Mouse (Mus musculus) CH12.LX (cell line): ENCODE results near the gene Dpep1. TPM values are rescaled to one million over a fixed set of nuclear protein-coding genes. Genes with fewer than 3 reads are reported as not detected.

Experiments
- DNase-seq: peaks from one replicate; pipeline ENCODE4 v3.0.0-alpha.2; 2013; ENCODE audit errors: extremely low read depth
- H3K27ac ChIP-seq: 2 replicates; pipeline ENCODE4 v1.5.1; 2012; ENCODE audit warnings: low read depth, mild to moderate bottlenecking, control low read depth, moderate library complexity; ENCODE audit not compliant: insufficient read depth
- H3K27me3 ChIP-seq: replicated peaks from 2 replicates; pipeline ENCODE3; 2012; ENCODE audit warnings: inconsistent platforms
- H3K36me3 ChIP-seq, 2 experiments: replicated peaks in 1 of 2; 2 replicates each; pipeline versions ENCODE3 to v1.6.1; 2012; ENCODE audit warnings: inconsistent platforms in 1 of 2, low read length in 1 of 2, mild to moderate bottlenecking in 1 of 2, mixed read lengths in 1 of 2, moderate library complexity in 1 of 2; ENCODE audit not compliant: control insufficient read depth in 1 of 2, insufficient read depth in 1 of 2
- H3K4me1 ChIP-seq, 2 experiments: 2 replicates each; pipeline ENCODE4 v1.6.1; 2012; ENCODE audit warnings: inconsistent platforms in 1 of 2, moderate library complexity in 1 of 2; ENCODE audit not compliant: insufficient read depth in 2 of 2, control insufficient read depth in 1 of 2
- H3K4me2 ChIP-seq: 2 replicates; pipeline ENCODE4 v1.6.1; 2012; ENCODE audit warnings: low read depth, mild to moderate bottlenecking, control low read depth; ENCODE audit not compliant: poor library complexity, insufficient read depth, severe bottlenecking
- H3K4me3 ChIP-seq, 3 experiments: fragments of 150-350 bp in 1 of 3; sonication (generic) in 1 of 3; replicated peaks in 1 of 3; 2 replicates each; pipeline versions ENCODE3 to v1.5.1; 2011 to 2012; ENCODE audit warnings: low read depth in 2 of 3, low read length in 2 of 3, mild to moderate bottlenecking in 2 of 3, moderate library complexity in 2 of 3, control low read depth in 1 of 3, improper control_type of control experiment in 1 of 3, inconsistent platforms in 1 of 3, mixed read lengths in 1 of 3; ENCODE audit not compliant: poor library complexity in 1 of 3
- H3K79me2 ChIP-seq: replicated peaks from 2 replicates; pipeline ENCODE4 v1.6.1; 2012; ENCODE audit warnings: mild to moderate bottlenecking, moderate library complexity; ENCODE audit not compliant: control insufficient read depth, poor library complexity, insufficient read depth, severe bottlenecking; ENCODE audit errors: extremely low read depth
- H3K9ac ChIP-seq: 2 replicates; pipeline ENCODE4 v1.6.1; 2012; ENCODE audit warnings: low read depth, mild to moderate bottlenecking, control low read depth, moderate library complexity; ENCODE audit not compliant: insufficient read depth
- H3K9me3 ChIP-seq: replicated peaks from 2 replicates; pipeline ENCODE3; 2012; ENCODE audit warnings: low read length, inconsistent platforms, mixed read lengths
- BHLHE40 ChIP-seq: IDR thresholded peaks from 2 replicates; pipeline ENCODE4 v1.6.1; 2011; ENCODE audit warnings: mild to moderate bottlenecking, low read depth, low read length, improper control_type of control experiment
- CHD1 ChIP-seq: IDR thresholded peaks from 2 replicates; pipeline ENCODE4 v1.6.1; 2012; ENCODE audit warnings: low read depth, low read length, improper control_type of control experiment, inconsistent platforms
- CHD2 ChIP-seq: IDR thresholded peaks from 2 replicates; pipeline ENCODE4 v1.6.1; 2011; ENCODE audit warnings: low read length, improper control_type of control experiment
- CTCF ChIP-seq, 2 experiments: IDR thresholded peaks in 1 of 2; conservative IDR thresholded peaks in 1 of 2; 2 replicates each; pipeline ENCODE4 v1.5.1; 2011 to 2012; ENCODE audit warnings: low read depth in 2 of 2, low read length in 2 of 2, improper control_type of control experiment in 1 of 2, inconsistent platforms in 1 of 2, mild to moderate bottlenecking in 1 of 2, moderate library complexity in 1 of 2
- ELF1 ChIP-seq: IDR thresholded peaks from 2 replicates; pipeline ENCODE4 v1.6.1; 2014; ENCODE audit warnings: low read depth, mild to moderate bottlenecking, inconsistent platforms, low read length, improper control_type of control experiment
- ETS1 ChIP-seq: conservative IDR thresholded peaks from 2 replicates; pipeline ENCODE4 v1.6.1; 2012; ENCODE audit warnings: low read depth, mild to moderate bottlenecking, inconsistent platforms, low read length, improper control_type of control experiment, moderate library complexity
- GABPA ChIP-seq: IDR thresholded peaks from 2 replicates; pipeline ENCODE4 v1.6.1; 2012; ENCODE audit warnings: low read depth, low read length, improper control_type of control experiment, inconsistent platforms; ENCODE audit not compliant: insufficient replicate concordance
- HCFC1 ChIP-seq: IDR thresholded peaks from 2 replicates; pipeline ENCODE4 v1.6.1; 2012; ENCODE audit warnings: low read depth, mild to moderate bottlenecking, inconsistent platforms, low read length, improper control_type of control experiment
- IRF4 ChIP-seq: IDR thresholded peaks from 2 replicates; pipeline ENCODE4 v1.6.1; 2014; ENCODE audit warnings: low read depth, mild to moderate bottlenecking, inconsistent platforms, low read length, improper control_type of control experiment
- KAT2A ChIP-seq: IDR thresholded peaks from 2 replicates; pipeline ENCODE4 v1.6.1; 2012; ENCODE audit warnings: low read length, improper control_type of control experiment, inconsistent platforms; ENCODE audit not compliant: insufficient replicate concordance
- MAX ChIP-seq: IDR thresholded peaks from 2 replicates; pipeline ENCODE4 v1.6.1; 2011; ENCODE audit warnings: low read length, improper control_type of control experiment
- MAZ ChIP-seq: IDR thresholded peaks from 2 replicates; pipeline ENCODE4 v1.6.1; 2012; ENCODE audit warnings: low read depth, mild to moderate bottlenecking, inconsistent platforms, low read length, improper control_type of control experiment, moderate library complexity
- MEF2A ChIP-seq: IDR thresholded peaks from 2 replicates; pipeline ENCODE4 v1.6.1; 2014; ENCODE audit warnings: low read depth, mild to moderate bottlenecking, inconsistent platforms, low read length, improper control_type of control experiment, borderline replicate concordance
- MXI1 ChIP-seq: IDR thresholded peaks from 2 replicates; pipeline ENCODE4 v1.6.1; 2011; ENCODE audit warnings: mild to moderate bottlenecking, low read depth, low read length, improper control_type of control experiment
- MYC ChIP-seq: IDR thresholded peaks from 2 replicates; pipeline ENCODE4 v1.6.1; 2011; ENCODE audit warnings: low read depth, mild to moderate bottlenecking, improper control_type of control experiment, low read length
- NELFE ChIP-seq: IDR thresholded peaks from 2 replicates; pipeline ENCODE4 v1.6.1; 2011; ENCODE audit warnings: low read depth, low read length, improper control_type of control experiment
- NRF1 ChIP-seq: IDR thresholded peaks from 2 replicates; pipeline ENCODE4 v1.6.1; 2014; ENCODE audit warnings: low read depth, mild to moderate bottlenecking, inconsistent platforms, low read length, improper control_type of control experiment, moderate library complexity
- POLR2A ChIP-seq: IDR thresholded peaks from 2 replicates; pipeline ENCODE4 v1.6.1; 2011; ENCODE audit warnings: low read depth, mild to moderate bottlenecking, improper control_type of control experiment, low read length
- POLR2AphosphoS2 ChIP-seq: IDR thresholded peaks from 2 replicates; pipeline ENCODE4 v1.6.1; 2011; ENCODE audit warnings: low read depth, low read length, improper control_type of control experiment
- RAD21 ChIP-seq: IDR thresholded peaks from 2 replicates; pipeline ENCODE4 v1.6.1; 2011; ENCODE audit warnings: low read depth, mild to moderate bottlenecking, low read length, improper control_type of control experiment, moderate library complexity
- RCOR1 ChIP-seq: conservative IDR thresholded peaks from 2 replicates; pipeline ENCODE4 v1.6.1; 2012; ENCODE audit warnings: low read depth, mild to moderate bottlenecking, inconsistent platforms, low read length, improper control_type of control experiment
- SIN3A ChIP-seq: IDR thresholded peaks from 2 replicates; pipeline ENCODE4 v1.6.1; 2012; ENCODE audit warnings: low read length, improper control_type of control experiment, inconsistent platforms
- SMC3 ChIP-seq: IDR thresholded peaks from 2 replicates; pipeline ENCODE4 v1.6.1; 2011; ENCODE audit warnings: low read depth, low read length, improper control_type of control experiment
- TCF12 ChIP-seq: IDR thresholded peaks from 2 replicates; pipeline ENCODE4 v1.6.1; 2014; ENCODE audit warnings: low read depth, mild to moderate bottlenecking, inconsistent platforms, low read length, improper control_type of control experiment
- USF1 ChIP-seq: IDR thresholded peaks from 2 replicates; pipeline ENCODE4 v1.6.1; 2014; ENCODE audit warnings: low read depth, mild to moderate bottlenecking, inconsistent platforms, low read length, improper control_type of control experiment
- USF2 ChIP-seq: conservative IDR thresholded peaks from 2 replicates; pipeline ENCODE4 v1.6.1; 2011; ENCODE audit warnings: low read depth, low read length, improper control_type of control experiment
- ZKSCAN1 ChIP-seq: IDR thresholded peaks from 2 replicates; pipeline ENCODE4 v1.6.1; 2012; ENCODE audit warnings: low read depth, inconsistent platforms, low read length, improper control_type of control experiment, borderline replicate concordance
- ZMIZ1 ChIP-seq: IDR thresholded peaks from 2 replicates; pipeline ENCODE4 v1.6.1; 2012; ENCODE audit warnings: low read depth, mild to moderate bottlenecking, inconsistent platforms, low read length, improper control_type of control experiment
- dilution Hi-C: fragments of 300-500 bp; cut with MboI; formaldehyde crosslinking; loops from 2 replicates; pipeline ENCODE4 v1.14.3; 2020; ENCODE audit warnings: low sequenced_read_pairs; ENCODE audit not compliant: extremely low pct_unique_long_range_greater_than_20kb, extremely low pct_ligation_motif_present
- in situ Hi-C: fragments of 300-500 bp; cut with MboI; formaldehyde crosslinking; loops from 3 replicates; pipeline ENCODE4 v1.14.3; 2019; ENCODE audit warnings: low sequenced_read_pairs, low pct_ligation_motif_present, low pct_unique_long_range_greater_than_20kb, mixed read lengths
- polyA plus RNA-seq: library from polyadenylated mRNA; unstranded; fragments of >175 nt; gene quantifications from 2 replicates; pipeline ENCODE4 v1.2.1, GENCODE M21; 2012; ENCODE audit warnings: low read depth; ENCODE audit not compliant: insufficient read length
- total RNA-seq, 2 experiments: library from RNA; depleted of rRNA; stranded (reverse); fragments of 300-350 nt in 1 of 2; fragments of >200 nt in 1 of 2; gene quantifications; 2 replicates each; pipeline ENCODE4 v1.2.3; 2012 to 2014

Gene Dpep1
- total and polyA plus RNA-seq, 3 experiments = not detected

GRCm38 (mm10) chr8:123211876-123212275, 25.8 kb downstream of the Dpep1 start:
- Histone ChIP-seq H3K9me3 (no peaks in the 10 kb centered on the region), H3K27me3 (peaks cover 5% of the 10 kb centered on the region), H3K4me2 (peak overlapping the region; percentile 87), H3K27ac (no peak overlapping the region), H3K4me1 (peaks cover 0 to 17% of the 10 kb centered on the region in 2 experiments; a peak in 2 of 4 replicates), H3K9ac (peak overlapping the region; percentile 99), H3K79me2 (peaks cover 16% of the 10 kb centered on the region), H3K4me3 (peak overlapping the region; percentile 87 to 99 (median 96)), H3K36me3 (peaks cover 36 to 41% of the 10 kb centered on the region in 2 experiments)
- no peak for DNase-seq
- TF ChIP-seq TCF12 (no peak), HCFC1 (no peak), MEF2A (no peak), POLR2A (no peak), CHD1 (no peak), ZKSCAN1 (no peak)
- dilution Hi-C loops = no loop called here
- in situ Hi-C loops = no loop called here

- H3K4me1 ChIP-seq = peaks cover 0 to 17% of the 10 kb centered on the region in 2 experiments; a peak in 2 of 4 replicates
- peak within 1 kb of the TSS; percentile 99 for H3K9ac ChIP-seq
- peak; percentile 97 for TF ChIP-seq ELF1
- TF ChIP-seq GABPA = no peak
- TF ChIP-seq MEF2A = peak; percentile 58; the same call in 1 of the 2 replicates
- TF ChIP-seq USF1 = no peak
- TF ChIP-seq CTCF (conservative IDR thresholded peaks at IDR 0.05 in 1 of 2, IDR thresholded peaks at IDR 0.05 in 1 of 2; ENCODE audit: low read depth in 2 of 2, low read length in 2 of 2) = peak; percentile 32 to 78; a peak in 3 of 4 replicates
- TF ChIP-seq KAT2A = 0 out of 2 replicates have a peak, but pooled peaks have one; percentile 64
- TF ChIP-seq SIN3A = peak; percentile 97
- peak; percentile 89 for TF ChIP-seq MXI1
- TF ChIP-seq POLR2AphosphoS2 = no peak
- TF ChIP-seq NELFE = peak; percentile 86
- peak; percentile 44; the same call in 1 of the 2 replicates for TF ChIP-seq MAZ
- peak; percentile 44 for TF ChIP-seq RAD21
- TF ChIP-seq ZMIZ1 = peak; percentile 82
- TF ChIP-seq RCOR1 = no peak
- TF ChIP-seq IRF4 = peak; percentile 54
- TF ChIP-seq CHD2 = peak; percentile 99
- 0 out of 2 replicates have a peak, but pooled peaks have one; percentile 8 for TF ChIP-seq NRF1
- peak; percentile 49 for TF ChIP-seq SMC3
- TF ChIP-seq ETS1 = 0 out of 2 replicates have a peak, but pooled peaks have one; percentile 6
- TF ChIP-seq MYC = no peak
- TF ChIP-seq BHLHE40 = peak; percentile 73
- TF ChIP-seq POLR2A = peak; percentile 88
- peak; percentile 83 for TF ChIP-seq TCF12
- no peak for TF ChIP-seq MAX
- no peak for TF ChIP-seq USF2
- peak; percentile 80 for TF ChIP-seq HCFC1
- peak; percentile 87 for DNase-seq
- dilution Hi-C loops = no loop called here
- no peak within 1 kb of the TSS for H3K27ac ChIP-seq
- H3K36me3 ChIP-seq = peaks cover 30 to 35% of the 10 kb centered on the region in 2 experiments
- peaks cover 5% of the 10 kb centered on the region for H3K27me3 ChIP-seq
- peak within 1 kb of the TSS; percentile 87 for H3K4me2 ChIP-seq
- in situ Hi-C loops = no loop called here
- no peaks in the 10 kb centered on the region for H3K9me3 ChIP-seq
- peak within 1 kb of the TSS; percentile 87 to 99 (median 96) for H3K4me3 ChIP-seq
- peaks cover 16% of the 10 kb centered on the region for H3K79me2 ChIP-seq
These were observed 26.5 kb downstream of the Dpep1 start, which contains the start of the genes Chmp1a and Spata33 for GRCm38 (mm10) chr8:123212321-123213117. TSS of gene Chmp1a (minus strand) at chr8:123212763. TSS of gene Spata33 (plus strand) at chr8:123212832.
